Mouse (Mus musculus): ENCODE measurements around the gene Mapre3.

Gene Mapre3

DNA sequence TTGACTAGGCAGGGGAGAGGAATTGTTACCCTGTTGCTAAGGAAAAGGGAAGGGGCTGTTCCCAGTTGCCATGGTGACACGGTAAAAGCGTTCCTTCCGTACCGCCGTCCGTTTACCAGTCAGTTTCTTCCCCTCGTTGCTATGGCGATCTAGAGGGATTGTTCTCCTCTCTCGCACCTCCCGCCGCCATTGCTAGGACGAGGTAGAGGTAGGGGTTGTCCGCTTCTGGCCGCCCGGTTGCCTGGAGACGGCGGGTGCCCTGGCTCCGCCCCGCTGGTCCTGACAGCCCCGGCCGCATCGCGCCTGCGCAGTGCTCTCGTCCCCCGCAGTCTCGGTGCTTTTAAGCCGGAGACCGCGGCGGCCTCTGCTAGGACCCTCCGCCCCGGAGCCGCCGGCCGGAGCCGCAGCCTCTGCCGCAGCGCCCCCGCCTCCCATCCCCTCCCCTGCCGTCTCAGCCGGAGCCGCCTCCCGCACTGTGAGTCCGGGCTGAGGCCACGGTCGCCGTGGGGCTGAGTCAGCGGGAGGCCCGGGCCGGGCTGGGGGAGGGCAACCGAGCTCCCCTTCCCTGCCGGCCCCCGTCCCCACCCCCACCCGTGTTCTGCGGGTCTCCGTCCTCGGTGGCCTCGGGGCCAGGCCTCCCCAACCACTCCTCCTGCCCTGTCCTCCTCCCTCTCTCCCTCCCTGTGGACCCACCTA is at the start of gene Mapre3:
Mapre3 (plus strand) TSS at position 218 of the 696 bp plus-strand sequence.
- peak; percentile 73 for DNase-seq (ENCODE audit: extremely low spot score, low read depth, low spot score)

DNA sequence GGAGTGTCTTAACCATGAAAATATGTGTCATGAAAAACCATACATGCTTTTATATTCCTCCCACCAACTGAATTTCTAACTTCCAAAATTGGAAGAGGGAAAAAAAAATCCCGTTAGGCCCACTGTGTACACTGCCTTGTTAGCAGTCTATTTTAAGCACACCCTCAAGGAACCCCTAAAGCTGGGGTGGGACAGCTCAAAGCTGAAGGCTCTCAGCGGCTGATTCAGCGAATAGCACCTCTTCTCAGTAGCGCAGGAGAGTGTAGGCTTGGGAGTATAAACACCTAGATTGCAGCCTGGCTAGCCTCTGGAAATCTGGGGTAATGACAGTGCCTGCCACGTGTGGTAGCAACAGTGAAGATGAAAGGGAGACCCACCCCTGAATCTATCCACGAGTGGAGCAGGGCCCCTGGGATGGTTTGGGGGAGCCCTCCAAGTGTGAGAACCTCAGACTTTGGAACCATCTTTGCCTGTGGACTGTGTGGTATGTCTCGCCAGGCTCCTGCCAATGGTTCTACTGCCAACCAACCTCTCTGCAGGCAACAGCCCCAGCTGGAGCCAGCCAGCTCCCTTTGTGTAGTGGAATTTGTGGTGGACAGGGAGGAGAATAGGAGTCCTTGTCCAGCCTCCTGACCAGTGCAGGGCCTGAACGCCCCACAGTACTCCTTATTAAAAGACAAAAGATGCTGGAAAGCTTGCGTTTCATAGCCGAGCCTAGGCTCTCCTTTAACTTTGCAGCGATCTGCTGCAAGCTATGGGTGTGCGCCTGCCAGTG is 48.7 kb upstream of the Mapre3 start:
- DNase-seq (ENCODE audit: extremely low spot score, low read depth, low spot score): no peak

DNA sequence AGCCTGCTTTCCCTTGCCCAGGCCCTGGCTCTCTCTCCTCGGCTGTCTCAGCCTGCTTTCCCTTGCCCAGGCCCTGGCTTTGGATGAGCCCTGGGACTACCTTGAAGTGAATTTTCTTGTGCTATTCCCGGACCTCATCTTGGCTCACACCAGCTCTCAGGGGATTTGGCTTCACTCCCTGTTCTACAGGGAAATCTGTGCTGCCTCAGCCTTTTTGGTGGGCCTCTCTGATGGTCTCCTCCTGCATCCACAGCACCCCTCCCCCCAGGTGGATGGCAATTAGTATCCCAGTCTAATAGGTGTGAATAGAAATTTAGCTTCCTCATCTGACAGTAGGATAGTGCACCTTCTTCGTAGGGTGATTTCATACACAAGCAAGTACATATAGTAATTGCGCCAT is 46.4 kb upstream of the Mapre3 start:
- no peak for DNase-seq (ENCODE audit: extremely low spot score, low read depth, low spot score)

DNA sequence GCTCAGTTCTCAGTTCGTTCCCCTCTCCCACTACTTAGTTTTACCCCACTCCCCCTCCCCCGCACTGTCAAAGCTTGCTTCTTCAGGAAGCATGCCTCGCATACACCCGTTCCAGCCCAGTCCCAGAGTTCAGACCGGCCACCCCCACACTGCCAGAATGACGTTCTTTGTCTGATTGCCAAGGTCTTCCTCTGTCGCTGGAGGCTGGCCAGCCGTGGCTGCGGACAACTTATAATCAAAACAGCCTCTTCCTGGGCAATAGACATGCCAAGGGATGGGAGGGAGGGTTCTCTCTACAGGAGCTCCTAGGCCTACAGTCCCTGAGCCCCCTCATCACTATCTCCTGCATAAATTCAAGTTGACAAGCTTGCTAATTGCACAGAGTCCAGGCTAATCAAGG is 45.8 kb upstream of the Mapre3 start:
- DNase-seq (ENCODE audit: extremely low spot score, low read depth, low spot score): no peak

DNA sequence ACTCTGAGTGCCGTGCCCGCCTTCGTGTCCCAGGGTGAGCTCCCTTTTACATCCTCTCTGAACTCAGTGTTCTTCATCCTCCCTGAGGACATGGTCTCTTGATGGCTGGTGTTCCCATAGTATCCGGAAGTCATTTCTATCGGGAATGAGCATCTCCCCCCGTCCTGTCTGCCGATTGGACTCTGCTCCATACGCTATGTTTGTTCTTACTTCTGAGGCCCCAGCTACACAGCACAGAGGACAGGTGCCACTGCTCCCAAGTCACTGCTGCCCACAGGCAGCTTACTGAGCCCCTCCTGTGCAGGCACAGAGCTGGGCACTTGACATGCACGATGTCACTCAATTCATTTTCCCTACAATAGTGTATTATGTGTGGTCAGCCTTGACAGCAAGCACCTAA is 45.4 kb upstream of the Mapre3 start:
- no peak for DNase-seq (ENCODE audit: extremely low spot score, low read depth, low spot score)

DNA sequence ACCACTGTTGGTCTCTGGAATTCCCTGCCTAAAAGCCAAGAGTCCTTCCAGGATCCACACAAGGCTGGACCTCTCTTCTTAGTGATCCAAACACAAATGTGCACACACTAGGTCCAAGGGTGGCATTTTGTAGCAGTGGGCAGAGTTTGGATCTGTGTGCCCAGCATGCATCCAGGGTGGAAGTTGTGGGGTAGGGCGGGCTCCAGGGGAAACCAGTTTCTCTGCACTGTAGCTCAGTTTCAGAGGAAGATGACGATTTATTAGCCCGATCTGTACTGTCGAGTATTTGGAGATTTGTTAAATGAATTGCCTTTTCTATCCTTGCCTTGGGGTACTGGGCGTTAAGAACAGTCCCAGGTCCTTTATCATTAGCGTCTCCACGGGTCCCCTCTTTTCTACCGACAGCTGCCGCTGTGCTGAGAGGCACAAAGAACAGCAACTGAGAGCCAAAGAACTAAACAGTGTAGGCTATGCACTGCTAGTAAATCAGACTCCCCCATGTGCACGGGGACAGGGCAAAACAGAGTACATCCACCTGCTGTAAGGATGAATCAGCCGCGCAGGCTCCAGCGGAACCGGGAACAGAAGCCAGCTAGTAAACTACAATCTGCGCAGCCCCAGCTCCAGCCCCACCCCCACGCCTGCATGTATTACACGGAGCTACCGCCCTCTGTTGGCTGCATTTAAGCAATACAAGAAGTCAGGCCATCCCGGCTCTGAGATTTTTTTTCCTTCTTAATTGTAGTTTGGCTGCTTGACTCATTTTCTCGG is 39.7 kb upstream of the Mapre3 start:
- peak; percentile 60 for DNase-seq (ENCODE audit: extremely low spot score, low read depth, low spot score)

DNA sequence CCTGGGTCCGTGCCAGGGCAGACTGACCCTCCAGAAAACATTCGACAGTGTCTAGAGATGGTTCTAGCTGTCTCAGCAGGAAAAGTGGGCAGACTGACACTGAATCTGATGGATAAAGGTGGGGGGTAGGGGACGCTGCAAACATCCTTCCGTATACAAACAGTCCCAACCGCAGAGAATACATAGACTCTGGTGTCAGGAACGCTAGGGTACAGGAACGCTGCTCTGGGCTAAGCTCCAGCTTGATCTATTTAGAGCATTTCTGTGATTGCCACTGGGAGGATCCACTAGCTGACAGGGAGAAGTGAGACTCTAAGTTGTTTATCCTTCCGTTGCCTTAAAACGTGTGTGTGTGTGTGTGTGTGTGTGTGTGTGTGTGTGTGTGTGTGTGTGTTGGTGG is 33.7 kb upstream of the Mapre3 start:
- DNase-seq (ENCODE audit: extremely low spot score, low read depth, low spot score): no peak

DNA sequence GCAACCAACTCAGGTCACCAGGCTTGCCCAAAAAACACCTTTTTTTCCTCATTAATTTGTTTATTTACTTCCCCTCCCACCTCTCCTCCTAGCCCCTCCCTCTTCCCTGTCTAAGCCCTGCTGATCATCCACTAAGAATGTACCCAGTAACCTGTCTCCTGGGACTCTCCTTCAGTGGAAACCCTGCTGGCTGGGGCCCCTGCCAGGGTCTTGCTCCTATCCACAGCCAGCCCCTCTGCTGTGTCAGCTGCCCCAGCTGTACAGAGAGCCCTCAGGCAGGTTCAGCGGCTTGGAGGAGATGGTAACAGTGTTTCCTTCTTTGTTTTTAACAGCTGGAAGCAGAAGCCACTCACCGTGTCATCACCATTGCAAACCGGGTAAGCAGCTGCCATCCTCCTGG is 33.3 kb upstream of the Mapre3 start:
- DNase-seq (ENCODE audit: extremely low spot score, low read depth, low spot score): no peak

DNA sequence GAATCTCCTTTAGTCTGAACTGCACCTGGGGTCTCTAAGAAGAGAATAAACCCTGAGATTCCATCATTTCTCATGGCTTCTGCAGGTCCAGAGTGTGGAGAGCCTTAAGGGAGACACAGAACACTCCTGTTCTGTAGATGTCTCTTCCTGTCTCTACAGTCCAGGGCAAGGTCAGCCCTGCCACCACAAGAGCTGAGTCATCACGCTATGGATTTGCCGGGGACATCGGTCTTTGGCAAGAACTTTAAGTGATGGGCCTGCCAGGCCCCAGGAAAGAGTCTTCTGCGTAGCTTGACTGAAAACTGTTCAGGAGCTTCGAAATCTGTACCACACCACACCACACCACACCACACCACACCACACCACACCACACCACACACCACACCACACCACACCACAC is 27.1 kb upstream of the Mapre3 start:
- DNase-seq (ENCODE audit: extremely low spot score, low read depth, low spot score): no peak

DNA sequence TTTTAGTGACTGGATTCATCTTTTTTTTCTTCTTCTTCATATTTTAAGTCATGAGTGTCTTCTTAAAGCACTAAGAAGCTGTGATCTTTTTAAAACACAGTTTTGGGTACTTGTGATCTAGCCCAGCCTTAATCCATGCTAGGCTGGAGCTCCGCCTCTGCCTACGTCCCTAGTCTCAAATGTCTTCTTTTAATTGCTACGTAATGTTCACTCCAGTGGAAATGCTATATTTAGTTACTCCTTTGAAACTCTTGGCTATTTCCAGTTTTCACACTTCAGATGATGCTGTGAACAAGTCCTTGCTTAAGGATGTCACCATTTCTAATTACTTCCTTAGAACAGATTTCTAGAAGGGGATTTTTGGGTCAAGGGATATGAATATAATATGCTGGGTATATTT is 24.4 kb upstream of the Mapre3 start:
- no peak for DNase-seq (ENCODE audit: extremely low spot score, low read depth, low spot score)

DNA sequence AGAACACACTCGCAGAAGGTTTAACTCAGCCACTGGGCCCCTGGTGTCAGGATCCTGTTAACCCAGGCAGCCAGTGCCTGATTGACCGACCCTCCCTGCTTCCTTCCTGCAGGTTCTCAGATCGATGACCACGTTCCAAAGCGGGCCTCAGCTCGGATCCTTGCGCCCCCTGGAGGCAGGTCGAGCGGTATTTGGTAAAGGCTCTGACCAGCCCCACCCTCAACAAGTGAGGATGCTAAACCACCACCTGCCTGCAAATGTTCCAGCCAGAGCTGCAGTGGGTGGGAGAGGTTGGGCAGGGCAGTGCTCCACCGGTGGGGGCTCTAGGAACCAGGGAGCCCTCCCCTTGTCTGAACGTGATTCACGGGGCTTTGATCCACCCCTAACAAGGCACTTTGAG is 18.3 kb upstream of the Mapre3 start:
- no peak for DNase-seq (ENCODE audit: extremely low spot score, low read depth, low spot score)

DNA sequence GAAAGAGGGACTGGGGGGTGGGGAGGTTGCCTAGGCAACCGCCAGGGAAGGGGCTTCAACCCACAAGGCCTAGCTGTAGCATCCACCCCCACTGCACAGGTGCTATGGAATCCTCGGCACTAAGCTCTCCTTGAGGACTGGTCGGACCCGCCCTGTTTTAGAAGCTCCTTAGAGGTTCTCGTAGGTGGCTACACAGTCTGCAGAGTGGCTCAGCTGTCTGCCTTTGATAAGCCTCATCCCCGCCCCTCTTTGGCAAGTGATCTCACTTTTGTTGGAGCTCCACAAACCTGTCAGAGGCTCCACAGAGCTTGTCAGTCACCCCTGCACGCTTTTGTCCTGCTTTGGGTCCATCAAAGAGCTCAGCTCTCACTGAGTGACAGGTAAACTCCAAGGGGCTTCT is 17.0 kb upstream of the Mapre3 start:
- no peak for DNase-seq (ENCODE audit: extremely low spot score, low read depth, low spot score)

DNA sequence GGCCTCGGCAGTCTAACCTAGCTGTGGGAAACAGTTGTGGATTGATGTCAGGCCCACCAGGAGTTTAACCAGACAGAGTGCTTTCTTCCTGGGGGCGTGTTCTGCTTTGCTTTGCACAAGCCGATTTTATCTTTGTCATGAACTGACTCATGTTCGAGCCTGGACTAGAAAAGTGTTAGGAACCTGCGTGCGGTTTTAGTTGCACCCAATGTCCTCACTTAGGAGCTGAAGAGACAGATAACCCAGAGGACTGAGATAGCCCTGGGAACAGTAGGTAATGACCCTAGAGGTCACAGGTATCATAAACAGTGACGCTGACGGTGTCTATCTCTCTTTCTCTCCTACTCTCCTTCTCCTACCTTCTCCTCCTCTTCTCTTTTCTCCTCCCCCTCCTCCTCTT is 16.5 kb upstream of the Mapre3 start:
- no peak for DNase-seq (ENCODE audit: extremely low spot score, low read depth, low spot score)

DNA sequence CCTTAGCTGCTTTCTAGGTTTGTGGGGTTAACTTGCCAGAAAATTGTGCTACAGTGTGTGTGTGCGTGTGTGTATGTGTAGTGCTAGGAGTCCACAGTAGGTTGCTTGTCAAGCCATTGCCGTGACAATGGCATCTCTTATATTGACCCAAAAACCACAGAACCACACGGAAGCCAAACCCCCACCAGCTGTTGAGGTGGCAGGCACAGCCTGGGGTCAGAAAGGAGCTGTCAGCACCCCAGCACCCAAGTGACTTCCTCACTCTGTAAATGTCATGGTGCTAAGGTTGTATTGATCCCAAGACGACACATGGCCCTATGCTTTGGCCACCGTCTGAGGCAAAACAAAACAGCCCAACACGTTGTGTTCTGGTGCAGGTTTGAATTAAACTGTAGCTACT is 15.5 kb upstream of the Mapre3 start:
- DNase-seq (ENCODE audit: extremely low spot score, low read depth, low spot score): no peak

DNA sequence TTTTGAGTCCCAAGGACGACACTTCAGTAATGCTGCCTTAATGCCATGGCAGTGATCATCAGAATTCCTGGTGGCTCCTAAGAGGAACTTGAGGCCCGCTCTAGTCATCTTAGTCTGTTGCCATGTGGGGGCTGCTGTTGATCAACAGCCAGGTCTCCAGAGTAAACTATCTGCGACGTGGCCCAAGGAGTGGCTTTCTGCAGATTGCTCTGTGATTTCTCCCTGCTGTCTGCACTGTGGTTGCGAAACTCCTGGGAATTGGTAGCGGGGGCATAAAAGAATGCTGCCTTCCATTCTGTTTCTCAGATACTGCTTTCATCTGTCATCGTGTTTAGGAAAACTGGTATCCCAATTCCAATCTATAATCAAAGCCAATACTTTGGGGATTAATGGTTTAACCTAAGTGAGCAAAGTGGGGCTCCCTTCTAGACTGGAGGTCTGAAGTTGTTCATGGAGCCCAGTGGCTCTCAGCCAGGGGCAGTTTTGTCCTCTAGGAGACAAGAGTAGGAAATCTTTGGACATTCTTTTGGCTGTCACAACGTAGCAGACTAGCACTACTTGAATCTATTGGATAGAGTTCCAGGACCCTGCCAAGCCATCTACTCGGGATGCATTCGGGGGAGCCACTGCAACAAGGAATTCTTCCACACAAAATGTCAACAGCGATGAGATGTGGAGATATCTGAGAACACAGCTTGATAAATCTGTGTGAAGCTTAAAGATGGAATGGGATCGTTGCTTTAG is 11.5 kb upstream of the Mapre3 start:
- DNase-seq (ENCODE audit: extremely low spot score, low read depth, low spot score): no peak

DNA sequence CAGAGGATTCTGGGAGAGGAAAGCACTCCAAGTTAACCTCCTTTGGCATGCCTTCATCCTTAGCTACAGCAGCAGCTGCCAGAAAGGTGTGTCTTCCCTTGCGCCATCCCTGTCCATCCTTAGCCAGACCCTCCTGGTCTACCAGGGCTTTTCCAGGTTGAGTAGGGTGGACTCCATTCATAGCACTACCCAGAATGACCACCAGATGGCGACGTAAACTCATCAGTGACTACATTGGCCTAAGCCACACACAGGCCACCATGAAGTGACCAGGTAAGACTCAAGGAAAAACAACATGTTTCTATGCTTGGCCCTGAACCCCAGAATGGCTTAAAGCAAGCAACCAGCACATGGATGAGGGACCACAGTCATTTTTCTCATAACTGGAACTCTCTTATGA is 8.3 kb upstream of the Mapre3 start:
- peak; percentile 91 for DNase-seq (ENCODE audit: extremely low spot score, low read depth, low spot score)

DNA sequence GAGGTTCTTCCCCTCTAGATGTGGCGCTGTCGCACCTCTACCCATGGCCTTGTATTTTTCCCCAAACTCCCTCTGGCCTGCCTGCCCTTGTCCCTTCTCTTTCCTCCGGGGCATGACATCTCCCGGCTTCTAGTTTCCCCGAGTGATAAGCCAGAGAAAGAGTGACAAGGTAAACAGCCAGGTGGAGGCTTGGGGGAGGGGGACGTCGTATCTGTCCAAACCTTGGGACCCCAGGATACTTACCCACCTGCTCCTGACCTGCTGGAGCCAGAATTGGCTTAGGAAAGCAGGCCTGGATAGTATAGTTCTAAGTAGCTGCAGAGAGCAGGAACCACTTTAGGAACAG is 652 bp downstream of the Mapre3 start:
- no peak for DNase-seq (ENCODE audit: extremely low spot score, low read depth, low spot score)

DNA sequence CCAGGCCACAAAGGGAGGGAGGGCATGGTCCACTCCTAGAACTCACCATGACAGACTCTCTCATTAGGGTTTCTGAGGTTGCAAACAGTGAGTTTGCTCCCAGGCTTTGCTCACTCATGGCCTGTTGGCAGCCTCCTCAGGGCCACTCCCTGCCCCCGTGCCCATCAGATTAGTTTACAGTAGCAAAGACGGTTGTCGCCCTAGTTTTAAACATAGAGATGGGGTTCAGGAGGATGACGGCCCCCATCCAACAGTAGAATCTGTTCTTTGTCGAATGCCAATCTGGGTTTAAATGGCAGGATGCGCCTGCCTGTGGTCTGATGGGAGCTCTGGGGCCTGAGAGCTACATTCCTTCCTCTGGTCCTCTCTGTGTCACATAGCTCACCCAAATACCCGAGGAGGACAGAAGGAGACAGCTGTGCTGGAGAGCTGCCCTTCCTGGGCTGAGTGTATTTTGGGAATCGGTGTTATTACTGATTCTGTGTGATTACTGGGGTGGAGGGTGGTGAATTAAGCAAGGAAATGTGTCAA is 1.9 kb downstream of the Mapre3 start:
- DNase-seq (ENCODE audit: extremely low spot score, low read depth, low spot score): no peak

DNA sequence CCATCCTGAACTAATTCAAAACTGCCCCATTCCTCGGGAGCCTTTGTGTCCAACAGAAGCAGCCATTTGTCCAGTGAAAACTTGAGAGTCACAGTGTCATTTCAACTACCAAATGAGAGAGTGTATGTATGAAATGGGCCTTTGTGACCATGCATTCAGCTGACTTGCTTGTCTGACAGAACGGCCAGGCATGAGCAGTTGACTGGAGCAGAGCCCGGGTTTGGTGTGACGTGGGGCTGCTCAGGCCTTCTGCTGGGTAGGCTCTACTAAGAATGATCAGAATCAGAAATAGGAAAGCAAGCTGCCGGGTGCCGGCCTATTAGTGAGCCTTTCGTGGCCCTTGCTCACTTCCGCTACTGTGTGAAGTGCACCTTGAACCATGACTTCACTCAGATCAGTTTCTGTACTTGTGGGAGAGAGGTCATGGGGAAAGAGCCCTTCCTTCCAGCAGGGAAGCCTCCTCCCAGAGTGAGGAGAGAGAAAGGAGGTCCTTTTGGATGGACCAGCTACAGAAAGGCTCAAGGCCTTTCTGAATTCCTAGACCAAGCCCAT is 4.4 kb downstream of the Mapre3 start:
- DNase-seq (ENCODE audit: extremely low spot score, low read depth, low spot score): no peak

DNA sequence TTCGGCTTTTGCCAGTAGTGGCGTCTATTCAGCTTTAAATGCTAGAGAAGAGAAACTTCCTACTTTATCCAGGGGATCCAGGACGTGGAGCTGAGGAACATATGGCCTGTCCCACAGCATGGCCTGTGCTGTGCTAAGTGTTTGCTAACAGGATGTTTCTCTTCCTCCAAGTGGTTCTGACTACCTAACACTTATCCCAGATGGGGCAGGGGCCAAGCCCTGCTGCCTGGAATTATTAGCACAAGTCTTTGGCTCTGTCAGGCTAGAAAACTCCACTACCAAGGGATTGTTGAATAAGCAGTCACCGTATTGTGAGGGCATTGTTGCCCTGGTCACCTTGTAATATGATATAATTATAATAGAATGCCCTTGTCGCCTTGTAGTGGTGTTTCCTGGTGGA is 8.2 kb downstream of the Mapre3 start:
- no peak for DNase-seq (ENCODE audit: extremely low spot score, low read depth, low spot score)

DNA sequence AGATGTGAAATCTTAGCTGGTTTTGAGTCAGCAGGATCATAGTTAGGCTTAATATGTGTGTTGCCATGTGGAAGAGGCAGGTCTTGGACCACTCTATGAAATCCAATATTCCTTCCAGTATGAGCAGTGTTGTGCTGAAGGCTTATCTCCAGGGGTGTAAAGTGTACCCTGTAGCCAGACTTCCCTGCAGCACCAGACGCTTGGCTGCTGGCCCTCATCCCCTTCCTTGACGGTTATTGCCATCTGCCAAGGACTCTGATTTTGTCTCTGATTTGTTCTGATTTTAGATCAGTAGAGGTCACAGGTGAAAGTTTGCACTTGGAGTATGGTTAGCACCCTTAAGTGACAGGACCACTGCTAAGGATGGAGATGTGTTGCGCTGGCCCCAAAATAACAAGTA is 8.7 kb downstream of the Mapre3 start:
- DNase-seq (ENCODE audit: extremely low spot score, low read depth, low spot score): no peak

Measured in hindlimb bud, embryonic 11.5 days (tissue).